Mouse (Mus musculus) right cerebral cortex, postnatal 14 days (tissue): ENCODE measurements around the gene Pitpna.
"Not testable (repeated sequence)": the region's sequence is repeated elsewhere in the genome, so short reads cannot be mapped to it uniquely, and the experiment has no call there.

Experiments used
- DNase-seq: peaks from one replicate; pipeline ENCODE4 v3.0.0; 2022

Pitpna gene

DNA sequence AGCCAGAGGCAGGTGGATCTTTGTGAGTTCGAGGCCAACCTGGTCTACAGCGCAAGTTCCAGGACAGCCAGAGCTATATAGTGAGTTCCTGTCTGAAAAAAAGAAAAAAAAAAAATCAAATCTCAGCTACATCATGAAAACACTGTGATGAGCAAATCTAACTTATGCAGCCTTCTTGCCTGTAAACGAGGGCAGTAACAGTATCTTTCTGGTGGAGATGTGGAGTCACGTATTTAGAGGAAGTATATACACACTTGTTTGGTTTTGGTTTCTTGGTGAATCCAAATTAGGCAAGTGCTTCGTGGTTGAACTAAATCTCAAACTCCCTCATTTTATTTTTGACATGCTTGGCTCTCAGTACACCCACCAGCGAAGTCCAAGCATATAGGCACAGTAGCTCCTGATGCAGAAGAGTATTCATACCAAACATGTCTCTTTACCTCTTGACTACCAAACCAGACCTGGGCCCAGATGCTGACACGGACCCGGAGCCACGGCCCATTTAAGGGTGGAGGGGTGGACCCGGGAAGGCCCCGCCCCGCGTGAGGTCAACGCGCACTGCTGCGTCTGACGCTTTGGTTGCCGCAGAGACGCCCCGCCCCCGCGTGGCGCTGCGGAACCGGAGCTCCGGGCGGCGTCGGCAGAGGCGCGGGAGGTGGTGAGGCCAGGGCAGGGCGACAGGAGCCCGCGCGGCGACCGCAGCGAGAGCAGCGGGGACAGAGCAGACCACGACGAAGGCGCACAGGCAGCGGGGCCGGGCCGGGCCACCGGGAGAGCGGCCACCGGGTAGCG is at the start of gene Pitpna:
Gene Pitpna, plus strand, starts transcription at position 605 of the 792 bp plus-strand sequence.
- DNase-seq = peak; percentile 96

DNA sequence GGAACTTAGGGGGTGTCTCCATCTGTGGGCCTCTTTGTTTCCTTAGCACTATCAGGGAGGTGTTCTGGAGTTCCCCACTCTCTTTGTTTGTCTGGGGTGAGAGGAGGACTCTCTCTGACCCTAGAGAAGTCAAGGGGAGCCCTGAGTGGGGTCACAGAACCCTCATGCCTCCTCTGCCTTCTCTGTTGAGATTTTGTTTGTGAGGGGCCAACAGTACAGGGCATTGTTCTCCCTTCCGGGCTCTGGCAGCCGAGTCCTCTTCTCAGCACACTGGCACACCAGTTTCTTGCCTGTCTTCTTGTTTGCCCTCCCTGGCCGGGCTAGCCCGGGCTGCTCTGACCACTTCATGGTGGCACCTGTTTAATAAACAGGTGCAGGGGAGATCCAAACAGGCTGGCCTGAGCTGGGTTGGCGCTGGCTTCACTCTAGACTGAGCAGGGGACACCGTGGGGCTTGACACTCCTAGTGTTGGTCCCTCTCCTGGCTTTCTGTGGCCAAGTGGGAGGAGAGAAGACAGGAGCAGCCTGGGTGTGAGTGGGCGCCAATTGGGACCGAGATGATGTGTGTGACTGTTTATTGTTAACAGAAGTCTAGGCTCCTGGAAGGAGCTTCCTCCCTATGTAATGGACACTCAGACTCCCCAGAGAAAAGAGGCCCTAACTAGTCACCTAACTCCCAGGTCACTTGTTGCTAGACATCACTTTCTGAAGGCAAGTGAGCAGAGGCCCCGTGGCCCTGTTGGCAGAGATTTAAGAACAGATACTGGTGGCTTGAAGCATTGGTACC is 49.5 kb upstream of the Pitpna start:
- no peak for DNase-seq

DNA sequence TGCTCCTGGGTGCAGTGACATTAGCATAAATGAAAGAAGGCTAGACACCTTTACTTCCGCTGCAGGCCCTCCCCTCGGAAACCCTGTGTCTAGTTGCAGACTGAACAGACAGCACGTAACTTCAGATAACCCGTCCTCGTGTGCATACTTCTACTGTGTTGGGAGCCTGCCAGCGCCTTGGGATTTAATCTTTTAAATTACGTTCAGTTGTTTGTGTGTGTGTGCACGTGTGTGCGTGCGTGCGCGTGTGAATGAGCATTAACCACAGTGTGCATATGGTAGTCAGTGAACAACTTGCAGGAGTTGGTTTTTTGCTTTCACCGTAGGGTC is 49.0 kb upstream of the Pitpna start:
- DNase-seq = peak; percentile 38

DNA sequence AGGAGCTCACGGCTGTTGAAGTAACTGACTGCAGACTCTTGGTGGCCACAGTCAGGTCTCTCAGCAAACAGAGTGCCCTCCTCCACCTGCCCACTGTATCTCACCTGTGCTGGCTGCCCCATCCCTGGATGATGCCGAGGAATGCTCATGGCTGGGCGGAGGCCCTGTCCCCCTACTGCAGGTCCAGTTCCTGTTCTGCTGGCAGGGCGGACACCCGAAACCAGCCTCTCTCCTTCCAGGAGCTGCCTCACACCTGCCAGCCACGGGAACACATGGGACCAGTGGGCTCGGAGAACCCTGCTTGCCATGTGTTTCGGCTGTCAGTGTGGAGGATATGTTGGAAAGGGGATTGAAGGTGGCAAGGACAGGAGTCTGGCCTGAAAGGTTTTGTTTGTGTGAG is 47.7 kb upstream of the Pitpna start:
- no peak for DNase-seq

DNA sequence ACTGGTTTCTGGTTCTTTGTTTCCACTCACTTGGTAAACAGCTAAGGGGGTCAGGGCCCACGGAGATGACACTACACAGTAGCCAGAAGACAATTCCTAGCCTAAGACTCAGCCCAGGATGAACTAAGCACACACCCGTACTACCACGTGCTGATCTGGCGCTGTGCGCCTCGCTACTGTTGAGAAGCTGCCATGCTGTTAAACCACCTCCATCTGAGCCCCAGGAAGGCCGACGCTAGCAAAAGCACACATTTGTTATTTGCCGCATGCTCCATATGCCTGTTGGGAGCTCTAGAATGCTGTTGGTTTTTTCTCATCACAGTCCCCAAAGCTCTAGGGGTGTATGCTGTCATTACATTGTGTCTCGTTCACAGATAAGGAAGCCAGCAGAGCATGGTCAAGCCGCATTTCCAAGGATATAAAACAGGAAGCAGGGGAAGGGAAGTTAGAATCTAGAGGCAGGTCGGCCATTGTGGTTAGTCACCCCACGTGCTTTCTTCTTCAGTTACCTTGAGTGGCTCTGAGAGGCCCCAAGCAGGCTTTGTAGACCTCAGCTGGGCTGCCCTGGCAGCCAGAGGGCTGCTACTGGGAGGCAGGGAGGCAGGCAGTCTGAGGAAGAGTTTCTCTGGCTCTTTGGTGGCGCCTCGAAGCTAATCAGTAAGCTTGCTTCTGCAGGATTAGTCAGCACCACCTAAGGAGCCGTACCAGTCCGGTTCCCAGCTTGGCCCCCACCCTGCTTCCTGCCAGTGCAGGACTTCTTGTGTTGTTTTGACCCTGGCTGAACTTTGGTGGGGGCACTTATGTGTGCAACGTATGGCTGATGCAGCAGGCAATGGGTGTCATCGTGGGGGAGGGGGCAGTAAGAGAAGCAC is 47.0 kb upstream of the Pitpna start:
- no peak for DNase-seq

DNA sequence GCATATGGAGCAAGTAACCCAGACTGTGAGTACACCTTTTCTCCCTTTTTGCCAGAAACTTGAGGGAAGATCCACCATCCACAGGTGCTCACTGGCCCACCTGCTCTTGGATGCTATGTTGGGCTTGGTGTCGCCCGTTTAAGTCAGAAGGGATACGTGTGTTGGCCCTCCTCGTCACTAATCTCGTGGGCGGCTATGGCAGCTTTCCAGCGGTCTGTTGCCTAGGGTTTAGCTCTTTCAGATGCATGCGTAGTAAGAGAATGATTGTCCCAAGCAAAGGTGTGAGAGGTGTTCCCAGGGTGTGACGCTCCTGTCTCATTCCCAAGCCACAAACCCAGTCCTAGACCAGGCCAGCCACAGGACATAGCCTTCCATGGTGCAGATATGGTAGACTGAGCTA is 43.2 kb upstream of the Pitpna start:
- no peak for DNase-seq

DNA sequence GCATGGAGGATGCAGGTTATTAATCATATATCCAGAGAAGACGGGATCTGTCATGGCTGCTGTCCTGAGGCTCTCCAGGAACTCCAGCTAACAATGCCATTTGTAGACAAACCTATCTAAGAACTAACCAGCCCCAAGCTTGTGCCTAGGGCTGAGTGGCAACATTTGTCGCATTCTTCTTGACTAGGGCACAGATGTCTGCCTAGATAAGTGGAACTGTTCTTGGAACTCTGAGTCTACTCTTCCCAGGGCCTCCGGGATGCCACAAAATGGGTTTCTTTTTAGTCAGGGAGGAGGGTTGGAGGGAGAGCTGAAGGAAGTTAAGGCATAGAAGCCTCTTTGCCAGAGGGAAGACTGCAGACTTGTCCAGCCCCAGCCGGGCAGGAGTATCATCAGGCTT is 41.8 kb upstream of the Pitpna start:
- DNase-seq = no peak

DNA sequence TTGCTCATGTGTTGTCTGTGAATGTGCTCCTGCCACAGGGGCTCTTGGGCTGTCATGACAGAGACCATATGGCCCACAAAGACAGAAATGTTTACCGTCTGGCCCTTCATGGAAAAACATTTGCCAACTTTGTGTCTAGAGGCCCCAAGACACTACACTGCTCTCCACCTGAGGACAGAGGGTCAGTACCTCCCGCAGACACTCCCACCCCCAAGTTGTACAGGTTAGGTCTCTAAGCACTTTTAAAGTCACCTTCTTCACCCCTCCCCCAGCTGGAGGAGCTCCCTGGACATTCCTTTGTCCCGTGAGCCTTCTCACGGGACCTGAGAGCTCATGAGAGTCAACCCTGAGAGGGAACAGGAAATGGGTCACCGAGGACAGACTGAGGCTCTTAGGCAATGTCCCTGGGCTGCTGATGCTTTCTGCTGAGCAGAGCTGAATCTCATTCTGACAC is 38.2 kb upstream of the Pitpna start:
- no peak for DNase-seq

DNA sequence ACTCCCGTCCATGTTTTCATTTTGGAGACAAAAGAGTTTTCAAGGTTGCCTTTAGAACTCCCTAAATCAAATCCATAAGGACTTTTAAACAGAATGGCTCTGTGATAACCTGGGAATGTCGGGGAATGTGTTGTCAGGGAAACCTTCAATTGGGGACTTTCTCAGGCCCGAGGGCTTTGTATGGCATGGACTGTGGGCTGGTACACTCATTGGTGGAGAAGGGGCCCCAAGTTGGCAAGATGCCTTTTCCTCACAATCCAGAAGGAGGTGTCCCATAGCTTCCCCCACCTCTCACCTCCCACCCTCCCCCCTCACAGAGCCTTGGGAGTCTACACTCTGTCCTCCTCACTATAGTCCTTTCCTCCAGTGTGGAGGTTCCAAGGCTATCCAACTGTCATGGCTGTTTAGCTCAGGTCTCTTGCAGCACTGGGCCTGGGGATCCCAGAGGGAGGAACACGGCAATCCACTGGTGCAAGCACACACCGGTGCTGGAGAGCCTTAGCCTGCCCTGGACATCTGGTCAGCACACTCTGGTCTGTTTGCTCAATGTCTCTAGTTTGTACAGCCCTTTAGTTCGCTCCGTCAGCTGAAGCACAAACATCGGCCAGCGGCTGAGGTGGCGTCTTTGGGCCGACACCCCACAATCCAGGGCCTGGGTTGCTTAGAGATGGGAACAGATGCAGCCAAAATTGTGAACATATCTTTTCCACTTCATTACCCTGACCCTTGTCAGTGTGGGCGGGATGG is 37.5 kb upstream of the Pitpna start:
- no peak for DNase-seq

DNA sequence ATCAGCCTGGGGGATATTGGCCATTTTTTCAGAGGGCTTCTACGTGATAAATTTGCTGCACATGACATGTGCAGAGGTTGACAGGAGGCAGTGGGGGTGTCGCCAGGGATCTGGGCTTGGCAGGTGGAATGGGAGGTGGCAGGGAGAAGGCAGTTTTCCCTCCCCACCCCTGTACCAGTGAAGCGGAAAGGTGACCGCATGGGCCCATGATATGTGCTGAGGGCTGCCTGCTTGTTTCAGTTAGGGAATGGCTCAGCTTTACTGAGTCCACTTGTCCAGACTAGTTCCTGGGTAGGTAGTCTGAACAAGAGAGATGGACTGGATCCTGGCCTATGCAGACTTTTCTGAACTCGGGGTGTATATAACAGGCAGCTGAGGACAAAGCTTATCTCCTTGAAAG is 36.6 kb upstream of the Pitpna start:
- DNase-seq = no peak

DNA sequence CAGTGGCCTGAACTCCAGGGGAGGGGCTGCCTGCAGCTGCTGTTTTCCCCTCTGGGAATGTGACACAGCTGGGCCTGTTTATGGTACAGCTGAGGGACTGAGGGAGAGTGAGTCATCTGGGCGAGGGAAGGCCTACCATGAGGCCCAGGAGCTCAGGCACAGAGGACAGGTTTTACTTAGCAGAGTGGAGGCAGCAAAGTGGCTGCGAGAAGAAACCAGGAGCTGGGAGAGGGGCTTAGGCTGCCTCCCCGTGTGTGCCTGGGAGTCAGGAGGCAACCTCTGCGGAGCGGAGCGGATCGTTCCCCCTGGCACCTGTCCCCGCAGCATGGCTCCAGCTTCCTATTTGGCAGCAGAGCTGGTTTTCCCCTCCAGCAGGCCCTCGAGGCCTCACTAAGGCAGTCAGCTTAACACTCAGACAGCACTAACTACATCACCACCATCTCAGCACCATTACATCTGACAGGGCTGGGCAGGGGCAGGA is 35.9 kb upstream of the Pitpna start:
- peak; percentile 35 for DNase-seq

DNA sequence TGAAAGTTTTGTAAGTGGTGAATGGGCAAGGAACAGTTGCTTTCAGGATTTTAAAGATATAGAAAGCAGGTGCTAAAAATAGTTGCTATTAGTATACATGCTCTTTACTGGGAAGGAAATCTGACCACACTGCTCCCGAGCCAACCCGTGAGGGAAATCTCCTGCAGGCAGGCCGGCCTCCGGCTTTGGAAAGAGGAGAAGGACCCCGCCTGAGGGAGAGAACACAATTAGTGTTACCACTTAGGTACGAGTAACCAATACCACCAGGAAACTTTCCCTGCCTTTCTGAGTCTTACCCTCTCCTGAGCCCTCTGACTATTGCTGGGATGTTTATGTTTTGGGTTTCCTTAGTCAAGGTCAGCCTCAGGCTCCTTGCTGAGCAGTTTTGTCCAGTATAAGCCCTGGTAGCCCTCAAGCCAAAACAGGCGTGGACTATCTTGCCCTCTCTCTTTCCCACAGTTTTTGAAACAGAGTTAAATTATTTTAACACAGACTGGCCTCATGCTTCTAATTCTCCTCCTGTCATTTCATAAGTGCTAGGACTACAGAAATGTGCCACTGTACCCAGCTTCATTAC is 34.9 kb upstream of the Pitpna start:
- DNase-seq = no peak

DNA sequence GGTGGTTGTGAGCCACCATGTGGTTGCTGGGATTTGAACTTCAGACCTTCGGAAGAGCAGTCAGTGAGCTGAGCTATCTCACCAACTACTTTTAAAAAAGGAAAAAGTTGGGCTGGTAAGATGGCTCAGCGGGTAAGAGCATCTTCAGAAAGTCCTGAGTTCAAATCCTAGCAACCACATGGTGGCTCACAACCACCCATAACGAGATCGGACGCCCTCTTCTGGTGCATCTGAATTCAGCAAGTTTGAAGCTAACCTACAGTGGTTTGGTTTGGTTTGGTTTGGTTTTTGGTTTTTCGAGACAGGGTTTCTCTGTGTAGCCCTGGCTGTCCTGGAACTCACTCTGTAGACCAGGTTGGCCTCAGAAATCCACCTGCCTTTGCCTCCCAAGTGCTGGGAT is 31.9 kb upstream of the Pitpna start:
- not testable (repeated sequence) for DNase-seq

DNA sequence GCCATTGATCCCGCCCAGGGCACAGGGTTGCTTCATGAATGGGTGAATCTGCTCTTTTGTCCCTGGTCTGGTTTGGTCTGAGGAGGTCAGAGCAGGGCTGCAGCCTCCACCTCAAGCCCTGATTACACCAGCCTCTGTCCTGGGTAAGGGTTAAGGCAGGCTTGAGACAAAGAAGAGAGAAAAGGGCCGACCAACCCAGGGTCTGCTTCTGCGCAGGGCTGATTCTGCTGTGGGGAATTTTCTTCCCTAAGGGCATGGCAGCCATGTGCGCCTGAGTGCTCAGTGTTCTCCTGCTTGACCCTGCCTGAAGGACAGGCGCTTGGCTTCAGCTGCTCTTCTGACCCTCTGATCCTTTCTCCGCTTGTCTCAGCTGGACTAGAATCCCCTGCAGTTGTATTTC is 30.8 kb upstream of the Pitpna start:
- DNase-seq = no peak

DNA sequence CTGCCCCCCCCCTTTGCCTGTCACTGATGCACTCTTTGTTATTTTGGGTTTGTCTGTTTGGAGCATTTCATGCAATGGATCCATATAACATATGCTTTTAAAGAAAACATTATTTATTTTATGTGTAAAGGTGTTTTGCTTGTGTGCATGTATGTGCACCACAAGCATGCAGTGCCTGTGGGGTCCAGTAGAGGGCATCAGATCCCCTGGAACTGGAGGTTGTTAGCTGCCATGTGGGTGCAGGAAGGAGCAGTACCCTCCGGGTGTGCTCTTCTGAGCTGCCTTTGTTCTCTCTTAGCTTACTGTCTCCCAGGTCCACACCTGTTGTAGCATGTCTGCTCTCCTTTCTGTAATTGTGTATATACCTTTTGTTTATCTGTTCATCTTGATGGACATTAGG is 29.8 kb upstream of the Pitpna start:
- DNase-seq = no peak

DNA sequence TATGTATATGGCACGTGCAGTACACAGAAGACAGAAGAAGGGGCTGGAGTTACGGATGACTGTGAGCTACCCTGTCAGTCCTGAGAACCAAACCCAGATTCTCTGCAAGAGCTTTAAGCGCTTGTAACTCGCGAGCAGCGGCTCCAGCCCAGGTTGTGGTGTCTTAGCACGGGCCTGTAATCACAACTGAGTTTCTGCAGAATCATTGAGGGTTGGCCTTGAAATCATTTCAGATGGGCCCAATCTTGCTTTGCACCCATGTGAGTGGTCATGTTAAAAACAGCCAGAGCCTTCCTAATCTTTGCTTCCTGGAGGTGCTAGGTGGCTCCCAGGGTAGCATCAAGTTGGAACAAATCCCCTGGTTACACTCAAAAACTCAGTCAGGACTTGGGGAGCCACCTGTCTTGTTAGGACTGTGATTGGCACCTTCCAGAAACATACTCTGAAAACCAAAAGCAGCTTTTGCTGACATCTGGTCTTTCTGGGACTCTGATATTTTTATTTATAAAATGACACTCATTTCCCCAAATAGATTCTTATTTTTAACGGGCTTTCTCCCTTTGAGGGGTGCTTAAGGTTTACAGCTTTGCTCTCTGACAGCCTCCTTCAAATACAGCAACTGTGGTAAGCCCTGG is 27.9 kb upstream of the Pitpna start:
- DNase-seq = no peak

DNA sequence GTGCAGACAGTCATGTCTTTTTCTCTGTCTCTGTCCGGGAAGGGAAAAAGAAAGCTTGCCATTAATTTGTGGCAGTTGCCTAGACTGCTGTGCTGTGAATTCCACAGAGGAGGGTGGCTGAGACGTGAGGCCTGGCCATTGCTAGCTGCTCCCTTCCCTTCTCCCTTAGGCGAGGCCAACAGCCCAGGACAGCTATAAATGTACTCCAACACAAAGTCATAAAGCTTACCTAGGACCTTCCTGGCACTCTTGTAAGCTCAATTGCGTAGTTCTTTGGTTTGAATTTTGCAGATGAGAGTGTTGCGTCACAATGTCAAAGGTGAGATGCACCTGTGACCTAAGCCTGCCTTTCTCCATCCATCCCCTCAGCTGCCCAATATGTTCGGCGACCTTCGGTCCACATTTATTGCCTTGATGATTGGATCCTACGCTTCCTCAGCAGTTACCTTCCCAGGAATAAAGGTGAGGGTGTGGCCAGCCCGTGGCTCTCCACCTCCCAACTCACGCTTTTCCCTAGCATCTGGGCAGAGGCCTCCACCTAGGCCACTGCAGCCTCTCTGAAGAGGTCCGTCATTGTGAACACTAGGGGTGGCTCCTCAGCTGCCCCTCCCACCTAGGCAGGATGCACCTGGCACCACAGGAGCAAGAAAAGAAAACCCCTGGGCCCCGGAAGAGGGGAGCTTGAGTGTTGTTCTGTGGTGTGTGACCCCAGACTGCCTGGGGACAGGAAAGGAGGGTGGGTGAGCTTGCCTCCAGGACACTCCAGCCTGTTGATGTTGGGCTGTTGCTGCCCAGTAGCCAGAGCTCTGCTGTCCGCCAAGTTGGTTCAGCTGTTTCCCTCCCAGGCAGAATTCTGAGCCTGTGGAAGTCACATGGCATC is 27.1 kb upstream of the Pitpna start:
- no peak for DNase-seq

DNA sequence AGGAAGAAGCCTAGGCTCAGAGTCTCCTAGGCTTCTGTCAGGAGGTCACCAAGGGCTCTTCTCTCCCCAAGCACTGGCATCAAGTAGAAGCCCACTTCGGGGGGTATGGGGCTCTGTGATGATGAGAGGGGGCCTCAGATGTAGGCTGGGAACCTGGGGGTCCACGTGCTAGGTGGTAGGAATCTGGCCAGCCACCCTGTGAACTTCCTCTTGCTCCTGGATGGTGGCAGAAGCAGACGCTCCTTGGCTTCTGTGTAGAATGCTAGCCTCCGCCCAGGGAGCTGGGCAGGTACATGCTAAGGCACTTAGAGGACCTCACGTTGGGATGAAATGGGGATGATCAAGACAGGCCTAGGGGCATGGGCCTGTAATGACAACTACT is 26.5 kb upstream of the Pitpna start:
- no peak for DNase-seq

DNA sequence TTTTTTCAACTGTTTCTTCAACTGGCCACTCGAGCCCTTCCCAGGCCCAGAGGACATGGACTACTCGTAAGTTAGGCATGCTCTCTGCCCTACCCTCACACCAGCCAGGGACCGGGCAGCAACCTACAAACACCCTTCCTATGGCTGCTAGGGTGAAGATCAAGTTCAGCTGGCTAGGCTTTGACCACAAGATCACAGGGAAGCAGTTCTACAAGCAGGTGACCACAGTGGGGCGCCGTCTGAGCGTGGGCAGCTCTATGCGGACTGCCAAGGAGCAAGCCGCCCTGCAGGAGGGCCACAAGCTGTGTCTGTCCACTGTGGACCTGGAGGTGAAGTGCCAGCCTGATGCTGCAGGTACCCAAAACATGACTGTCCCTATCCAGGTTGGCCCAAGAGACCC is 25.1 kb upstream of the Pitpna start:
- no peak for DNase-seq

DNA sequence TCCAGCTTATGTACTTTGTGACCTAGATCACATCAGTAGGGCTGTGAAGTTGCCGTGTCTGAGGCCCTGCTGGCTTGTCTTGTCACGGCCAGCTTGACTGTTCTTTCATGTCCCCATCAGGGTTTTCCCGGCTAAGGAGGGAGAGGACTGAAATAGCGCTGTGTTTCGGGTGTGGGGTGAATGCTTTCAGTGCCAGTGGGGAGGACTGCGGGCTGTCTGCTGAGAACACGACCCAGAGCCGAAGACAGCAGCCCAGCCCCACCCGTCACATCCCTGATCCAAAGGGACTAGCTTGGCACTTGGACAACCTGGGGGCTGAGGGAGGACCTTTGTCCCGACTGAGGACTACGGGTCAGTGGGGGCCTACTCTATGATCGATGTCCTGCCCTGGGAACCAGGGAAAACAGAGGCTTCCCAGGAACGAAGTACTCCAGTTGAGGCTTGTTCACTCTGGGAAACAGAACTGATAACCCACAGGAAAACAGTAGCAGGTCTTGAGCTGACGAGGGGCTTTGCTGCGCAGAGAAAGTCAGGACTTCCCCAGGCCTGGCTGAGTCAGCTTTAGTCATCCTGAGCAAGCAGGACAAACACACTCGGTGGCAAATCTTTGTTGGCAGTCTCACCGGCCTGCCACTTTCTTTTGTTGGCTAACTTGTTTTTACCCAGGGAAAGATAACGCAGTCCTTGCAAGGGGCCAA is 23.9 kb upstream of the Pitpna start:
- DNase-seq = no peak
